Comparison of ENCODE assay signal across 28 mouse cellular contexts in the genomic region with DNA sequence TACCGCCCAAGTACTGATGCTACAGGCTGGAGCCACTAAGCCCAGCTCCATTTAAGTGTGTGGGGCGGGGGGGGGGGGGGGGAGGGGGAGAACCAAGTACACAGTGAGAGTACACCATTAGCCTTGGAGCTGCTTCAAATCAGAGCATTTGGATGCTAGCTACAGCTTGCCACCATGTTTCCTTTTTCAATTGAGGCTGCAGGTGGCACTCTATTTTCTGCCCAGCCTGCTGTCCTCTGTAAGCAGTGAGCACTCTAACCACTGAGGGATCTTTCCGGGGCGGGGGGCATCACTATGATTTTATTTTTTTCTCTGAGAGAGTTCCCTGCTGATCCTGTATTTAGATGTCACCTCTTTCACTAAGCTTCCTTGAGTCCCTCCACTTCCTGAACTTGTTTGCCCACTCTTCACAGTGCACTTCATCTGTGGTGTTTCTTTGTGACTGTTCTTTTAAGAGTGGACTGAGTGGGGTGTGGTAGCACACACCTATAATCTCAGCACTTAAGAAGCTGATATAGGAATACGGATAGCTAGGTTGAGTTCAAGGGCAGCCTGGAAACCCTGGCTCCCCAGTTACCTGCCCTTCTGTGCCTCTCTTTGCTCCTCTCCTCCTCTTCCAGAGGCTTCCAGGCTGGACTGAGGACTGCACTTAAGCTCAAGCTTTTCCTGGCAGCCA. TPM values are rescaled to one million over a fixed set of nuclear protein-coding genes. Genes with fewer than 3 reads are reported as not detected.
DNase-seq lines count a peak whose midpoint lies in the region; ATAC-seq and TF ChIP-seq lines count a peak whose summit lies in the region.
"Had no signal": no experiment of that assay in that cellular context is flagged by ENCODE, and none has a peak within 500 bp of the region (broad histone marks: within the 10 kb centered on the region; RNA-seq: fewer than 3 reads in every experiment).

No protein-coding gene starts in this region.

- DNase-seq in frontal cortex, postnatal 14 days (ENCODE audit: low spot score in 2 of 2), result no peak
- no peak for DNase-seq in lung, postnatal 4 days
- DNase-seq in brain, adult 2 months (ENCODE audit: low read depth, low spot score), result peak; percentile 70
- no peak for DNase-seq in retina, embryonic 14.5 days (ENCODE audit: low spot score)
- no peak for DNase-seq in urinary bladder, postnatal 14 days (ENCODE audit: low spot score)
- DNase-seq: adrenal gland, postnatal 14 days; B cell, adult 2 months; cerebellum, adult 11-12 months; cerebellum, adult 8-10 months; cerebellum, postnatal 10 days; cerebellum, postnatal 36 days; gastrocnemius, adult 2 months; gastrocnemius, postnatal 14 days; heart, adult 11 months; heart, postnatal 10 days; heart, postnatal 36 days had no signal

- peak; percentile 25; the same call in 1 of the 2 replicates for ATAC-seq in frontal cortex, adult (ENCODE audit: low TSS enrichment)
- ATAC-seq in lung, embryonic 15.5 days (ENCODE audit: borderline replicate concordance, extremely low read depth, low FRiP score, low TSS enrichment), result 0 out of 2 replicates have a peak, but pooled peaks have one; percentile 23
- ATAC-seq: forebrain, embryonic 14.5 days; hindbrain, embryonic 16.5 days; Patski had no signal

- WGBS in lung, embryonic 15.5 days, result 44% methylated on average over 5 of the region's 5 CpGs
- WGBS in olfactory bulb, adult 2 months, result 48% methylated on average over 5 of the region's 5 CpGs

- no peak overlapping the region for H3K4me2 ChIP-seq in lung, embryonic 15.5 days
- H3K4me2 ChIP-seq: heart, embryonic 11.5 days; heart, embryonic 15.5 days; hindbrain, embryonic 13.5 days had no signal

- no peak overlapping the region for H3K27ac ChIP-seq in lung, embryonic 15.5 days
- H3K27ac ChIP-seq in olfactory bulb, adult 2 months (ENCODE audit: insufficient read depth, low read depth, low read length), result peak overlapping the region; percentile 49; the same call in 1 of the 2 replicates
- H3K27ac ChIP-seq: forebrain, embryonic 10.5 days; gastrocnemius, adult 2 months; heart, embryonic 15.5 days; hindbrain, embryonic 10.5 days; hindbrain, embryonic 13.5 days had no signal

- no peak for TF ChIP-seq POLR2A in olfactory bulb, adult 2 months (IDR thresholded peaks at IDR 0.05; ENCODE audit: insufficient read depth, low read depth, low read length)

- H3K36me3 ChIP-seq in lung, embryonic 15.5 days, result no peaks in the 10 kb centered on the region
- H3K36me3 ChIP-seq: forebrain, embryonic 10.5 days; G1E; heart, embryonic 15.5 days; hindbrain, embryonic 10.5 days had no signal

- TF ChIP-seq CTCF in olfactory bulb, adult 2 months (IDR thresholded peaks at IDR 0.05; ENCODE audit: insufficient read depth, low read depth, low read length), result no peak

- H3K27me3 ChIP-seq in lung, embryonic 15.5 days, result no peaks in the 10 kb centered on the region
- H3K27me3 ChIP-seq: heart, embryonic 15.5 days; hindbrain, embryonic 13.5 days; Patski had no signal

- no peak overlapping the region for H3K9ac ChIP-seq in lung, embryonic 15.5 days
- H3K9ac ChIP-seq: heart, embryonic 15.5 days; hindbrain, embryonic 13.5 days had no signal

- H3K4me1 ChIP-seq in lung, embryonic 15.5 days, result 0 out of 2 replicates have a peak, but pooled peaks cover 5% of the 10 kb centered on the region
- peaks cover 16% of the 10 kb centered on the region for H3K4me1 ChIP-seq in olfactory bulb, adult 2 months (ENCODE audit: control insufficient read depth, insufficient read depth, low read length)

- no peaks in the 10 kb centered on the region for H3K9me3 ChIP-seq in lung, embryonic 15.5 days
- H3K9me3 ChIP-seq: forebrain, embryonic 10.5 days; G1E; heart, embryonic 15.5 days; hindbrain, embryonic 10.5 days; hindbrain, embryonic 13.5 days had no signal

- H3K4me3 ChIP-seq in lung, embryonic 15.5 days, result no peak overlapping the region
- no peak overlapping the region for H3K4me3 ChIP-seq in olfactory bulb, adult 2 months (ENCODE audit: insufficient read depth, low read depth, low read length)
- H3K4me3 ChIP-seq: forebrain, embryonic 10.5 days; gastrocnemius, adult 2 months; heart, embryonic 15.5 days; hindbrain, embryonic 10.5 days; hindbrain, embryonic 13.5 days had no signal

RNA-seq across cellular contexts. Expression of a gene that starts 7.9 kb away (rescaled TPM):
- 4.0 TPM in 2 replicates for polyA plus RNA-seq in lung, embryonic 15.5 days (2015; fragmentation: Nextera tagmentation; extraction: Ambion mirVana)
- polyA plus RNA-seq in olfactory bulb, adult 2 months (2012; ENCODE audit: insufficient read depth, insufficient read length, low replicate concordance, missing spikeins), result not detected in 2 replicates
- polyA plus RNA-seq: G1E had no signal

RNA-seq across cellular contexts. Expression of a gene that starts 26.8 kb away (rescaled TPM):
- 36.8 and 37.8 TPM in 2 replicates for polyA plus RNA-seq in lung, embryonic 15.5 days (2015; fragmentation: Nextera tagmentation; extraction: Ambion mirVana)
- polyA plus RNA-seq in olfactory bulb, adult 2 months (2012; ENCODE audit: insufficient read depth, insufficient read length, low replicate concordance, missing spikeins), result not detected in 2 replicates

RNA-seq across cellular contexts. Expression of a gene that starts 26.9 kb away (rescaled TPM):
- polyA plus RNA-seq in lung, embryonic 15.5 days (2015; fragmentation: Nextera tagmentation; extraction: Ambion mirVana), result 199 and 207 TPM in 2 replicates
- not detected in 2 replicates for polyA plus RNA-seq in olfactory bulb, adult 2 months (2012; ENCODE audit: insufficient read depth, insufficient read length, low replicate concordance, missing spikeins)

RNA-seq across cellular contexts. Expression of a gene that starts 30.8 kb away (rescaled TPM):
- 208 and 209 TPM in 2 replicates for polyA plus RNA-seq in lung, embryonic 15.5 days (2015; fragmentation: Nextera tagmentation; extraction: Ambion mirVana)
- 367 TPM in 1 of 2 replicates, not detected in the other for polyA plus RNA-seq in olfactory bulb, adult 2 months (2012; ENCODE audit: insufficient read depth, insufficient read length, low replicate concordance, missing spikeins)
